Mouse (Mus musculus) myocyte (in vitro differentiated cells): ENCODE measurements around the gene Ttll11. TPM values are rescaled to one million over a fixed set of nuclear protein-coding genes. Genes with fewer than 3 reads are reported as not detected.

Experiments
- H3K27me3 ChIP-seq: one replicate; pipeline ENCODE4 v1.6.1; 2011; ENCODE audit not compliant: control insufficient read depth, insufficient read depth, insufficient read length
- H3K36me3 ChIP-seq: one replicate; pipeline ENCODE4 v1.6.1; 2011; ENCODE audit not compliant: control insufficient read depth, insufficient read depth
- H3K4me2 ChIP-seq: one replicate; pipeline ENCODE4 v1.6.1; 2011; ENCODE audit warnings: low read depth, control low read depth
- H3K4me3 ChIP-seq: one replicate; pipeline ENCODE4 v1.5.1; 2011; ENCODE audit warnings: mild to moderate bottlenecking, control low read depth, moderate library complexity
- H3K79me2 ChIP-seq: one replicate; pipeline ENCODE4 v1.6.1; 2011; ENCODE audit not compliant: control insufficient read depth, insufficient read depth
- H3ac ChIP-seq: one replicate; pipeline ENCODE4 v1.6.1; 2011; ENCODE audit not compliant: control insufficient read depth, insufficient read length
- CEBPB ChIP-seq: IDR thresholded peaks from 2 replicates; pipeline ENCODE4 v1.6.1; 2011; ENCODE audit warnings: mild to moderate bottlenecking, moderate library complexity; ENCODE audit not compliant: poor library complexity, insufficient read depth, severe bottlenecking
- E2F4 ChIP-seq: IDR thresholded peaks from one replicate; pipeline ENCODE4 v1.6.1; 2011; ENCODE audit warnings: mild to moderate bottlenecking, control low read depth, moderate library complexity; ENCODE audit not compliant: insufficient read depth
- MAX ChIP-seq: IDR thresholded peaks from one replicate; pipeline ENCODE4 v1.6.1; 2011; ENCODE audit warnings: low read depth, mild to moderate bottlenecking, control low read depth
- MYOD1 ChIP-seq, 3 experiments: IDR thresholded peaks; one replicate each; pipeline ENCODE4 v1.6.1; 2011; ENCODE audit warnings: control low read depth in 2 of 3, low read depth in 2 of 3, mild to moderate bottlenecking in 2 of 3, moderate library complexity in 1 of 3; ENCODE audit not compliant: insufficient read length in 2 of 3, control insufficient read depth in 1 of 3
- MYOG ChIP-seq, 3 experiments: IDR thresholded peaks; one replicate each; pipeline ENCODE4 v1.6.1; 2011; ENCODE audit warnings: control low read depth in 2 of 3, low read depth in 2 of 3, mild to moderate bottlenecking in 2 of 3; ENCODE audit not compliant: insufficient read length in 2 of 3, control insufficient read depth in 1 of 3, insufficient read depth in 1 of 3
- POLR2A ChIP-seq: IDR thresholded peaks from one replicate; pipeline ENCODE4 v1.6.1; 2011; ENCODE audit warnings: low read depth, mild to moderate bottlenecking, control low read depth, moderate library complexity; ENCODE audit not compliant: insufficient read length
- POLR2AphosphoS2 ChIP-seq: IDR thresholded peaks from one replicate; pipeline ENCODE4 v1.6.1; 2011; ENCODE audit warnings: low read depth, control low read depth; ENCODE audit not compliant: insufficient read length
- REST ChIP-seq: IDR thresholded peaks from one replicate; pipeline ENCODE4 v1.6.1; 2011; ENCODE audit warnings: mild to moderate bottlenecking, control low read depth, moderate library complexity; ENCODE audit not compliant: insufficient read depth, insufficient read length
- SRF ChIP-seq: IDR thresholded peaks from one replicate; pipeline ENCODE4 v1.6.1; 2011; ENCODE audit warnings: low read depth; ENCODE audit not compliant: control insufficient read depth, insufficient read length
- TCF12 ChIP-seq: IDR thresholded peaks from one replicate; pipeline ENCODE4 v1.6.1; 2011; ENCODE audit warnings: mild to moderate bottlenecking, control low read depth; ENCODE audit not compliant: poor library complexity, insufficient read depth, severe bottlenecking
- TCF3 ChIP-seq: IDR thresholded peaks from one replicate; pipeline ENCODE4 v1.6.1; 2011; ENCODE audit warnings: low read depth, control low read depth; ENCODE audit not compliant: insufficient read length
- USF1 ChIP-seq: IDR thresholded peaks from one replicate; pipeline ENCODE4 v1.6.1; 2011; ENCODE audit warnings: low read depth, mild to moderate bottlenecking, control low read depth, moderate library complexity
- polyA plus RNA-seq: library from polyadenylated mRNA; unstranded; fragments of >200 nt; fragmentation: generic; extraction: Trizol; gene quantifications from one replicate; pipeline ENCODE4 v1.2.1, GENCODE M21; 2012; ENCODE audit warnings: missing spikeins

The Ttll11 gene
- polyA plus RNA-seq, 1 experiment = 9.8 TPM

DNA sequence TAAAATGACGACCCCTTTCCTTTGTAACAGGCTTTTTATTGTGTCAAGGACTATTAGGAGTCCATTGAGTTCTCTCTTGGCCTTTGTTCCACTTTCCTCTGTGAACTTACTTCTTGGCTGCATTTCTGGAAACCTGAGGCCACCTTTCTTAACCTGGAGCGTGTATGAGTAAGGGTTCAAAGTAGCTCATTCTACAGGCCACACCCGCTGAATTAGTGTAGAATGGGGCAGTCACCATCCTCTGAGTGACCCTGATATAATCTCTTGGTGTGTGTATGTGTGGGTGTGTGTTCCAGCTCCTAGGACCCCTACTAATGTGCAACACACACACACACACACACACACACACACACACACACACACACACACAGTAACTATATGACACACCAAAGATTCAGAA, 89.1 kb downstream of the Ttll11 start:
- Histone ChIP-seq H3ac (no peak overlapping the region), H3K36me3 (no peaks in the 10 kb centered on the region), H3K4me2 (no peak overlapping the region), H3K27me3 (no peaks in the 10 kb centered on the region), H3K4me3 (no peak overlapping the region), H3K79me2 (no peaks in the 10 kb centered on the region)
- TF ChIP-seq CEBPB (no peak), TCF3 (no peak), POLR2AphosphoS2 (no peak), MAX (no peak), TCF12 (no peak), REST (no peak), POLR2A (no peak), USF1 (no peak), SRF (no peak), MYOD1 (IDR thresholded peaks at IDR 0.05; ENCODE audit: control insufficient read depth in 1 of 3, insufficient read length in 2 of 3, low read depth in 2 of 3) (no peak), E2F4 (no peak), MYOG (IDR thresholded peaks at IDR 0.05; ENCODE audit: control insufficient read depth in 1 of 3, insufficient read depth in 1 of 3, insufficient read length in 2 of 3, low read depth in 2 of 3) (no peak)

GRCm38 (mm10) chr2:35889776-35890175, 89.9 kb downstream of the Ttll11 start:
- Histone ChIP-seq H3K79me2 (no peaks in the 10 kb centered on the region), H3ac (no peak overlapping the region), H3K4me3 (no peak overlapping the region), H3K4me2 (no peak overlapping the region), H3K27me3 (no peaks in the 10 kb centered on the region), H3K36me3 (no peaks in the 10 kb centered on the region)
- no peak for TF ChIP-seq USF1
- no peak for TF ChIP-seq POLR2A
- TF ChIP-seq TCF12 = no peak
- no peak for TF ChIP-seq MYOG (IDR thresholded peaks at IDR 0.05; ENCODE audit: control insufficient read depth in 1 of 3, insufficient read depth in 1 of 3, insufficient read length in 2 of 3, low read depth in 2 of 3)
- no peak for TF ChIP-seq TCF3
- no peak for TF ChIP-seq MAX
- no peak for TF ChIP-seq POLR2AphosphoS2

DNA sequence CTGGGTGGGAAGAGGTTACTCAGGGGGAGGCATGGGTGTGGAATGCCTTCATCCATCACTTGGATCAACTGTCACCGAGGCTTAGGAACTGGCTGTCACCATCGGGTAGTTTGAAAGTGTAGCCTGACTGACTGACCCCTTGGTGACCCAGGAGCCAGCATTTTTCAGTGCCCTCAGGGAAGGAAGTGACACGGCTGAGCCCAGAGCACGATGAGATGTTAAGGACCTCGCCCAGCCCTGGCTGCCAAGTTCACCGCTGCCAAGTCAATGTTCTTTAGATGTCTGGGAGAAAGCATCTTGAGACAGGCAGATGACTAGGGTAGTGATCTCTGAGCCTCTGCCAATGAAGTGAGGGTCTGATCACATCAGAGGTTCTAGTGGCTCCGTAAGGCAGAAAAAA, 95.4 kb downstream of the Ttll11 start:
- Histone ChIP-seq H3K4me3 (no peak overlapping the region), H3K27me3 (no peaks in the 10 kb centered on the region), H3K36me3 (no peaks in the 10 kb centered on the region), H3K79me2 (no peaks in the 10 kb centered on the region), H3ac (no peak overlapping the region), H3K4me2 (no peak overlapping the region)
- no peak for TF ChIP-seq MAX

GRCm38 (mm10) chr2:35882336-35882987, 97.3 kb downstream of the Ttll11 start:
- Histone ChIP-seq H3K27me3 (no peaks in the 10 kb centered on the region), H3K79me2 (no peaks in the 10 kb centered on the region)
- TF ChIP-seq CEBPB = no peak
- TF ChIP-seq MAX = no peak
- no peak for TF ChIP-seq TCF12
- no peak for TF ChIP-seq USF1
- TF ChIP-seq MYOG (IDR thresholded peaks at IDR 0.05; ENCODE audit: control insufficient read depth in 1 of 3, insufficient read depth in 1 of 3, insufficient read length in 2 of 3, low read depth in 2 of 3) = no peak
- TF ChIP-seq SRF = no peak
- no peak for TF ChIP-seq POLR2A
- no peak for TF ChIP-seq TCF3
- no peak for TF ChIP-seq E2F4
- no peak for TF ChIP-seq REST

GRCm38 (mm10) chr2:35881896-35882295, 97.8 kb downstream of the Ttll11 start:
- Histone ChIP-seq H3K4me2 (peak overlapping the region; percentile 47), H3ac (no peak overlapping the region), H3K4me3 (no peak overlapping the region), H3K36me3 (no peaks in the 10 kb centered on the region), H3K79me2 (no peaks in the 10 kb centered on the region), H3K27me3 (no peaks in the 10 kb centered on the region)
- TF ChIP-seq MYOG (IDR thresholded peaks at IDR 0.05; ENCODE audit: control insufficient read depth in 1 of 3, insufficient read depth in 1 of 3, insufficient read length in 2 of 3, low read depth in 2 of 3) (peak in 1 of 3 experiments; percentile 7), POLR2AphosphoS2 (no peak)

More at GRCm38 (mm10) chr2:35882336-35882987, 97.3 kb downstream of the Ttll11 start:
- H3K4me3 ChIP-seq = no peak overlapping the region
- H3K36me3 ChIP-seq = no peaks in the 10 kb centered on the region
- peak overlapping the region; percentile 47 for H3K4me2 ChIP-seq
- H3ac ChIP-seq = no peak overlapping the region

GRCm38 (mm10) chr2:35880362-35880761, 99.4 kb downstream of the Ttll11 start:
- no peak overlapping the region for H3K4me2 ChIP-seq
- H3ac ChIP-seq = no peak overlapping the region
- H3K36me3 ChIP-seq = no peaks in the 10 kb centered on the region
- TF ChIP-seq REST (no peak), MYOG (IDR thresholded peaks at IDR 0.05; ENCODE audit: control insufficient read depth in 1 of 3, insufficient read depth in 1 of 3, insufficient read length in 2 of 3, low read depth in 2 of 3) (no peak), USF1 (no peak), SRF (no peak), E2F4 (no peak), TCF12 (no peak), POLR2A (no peak), MYOD1 (IDR thresholded peaks at IDR 0.05; ENCODE audit: control insufficient read depth in 1 of 3, insufficient read length in 2 of 3, low read depth in 2 of 3) (no peak), POLR2AphosphoS2 (no peak)
- H3K27me3 ChIP-seq = no peaks in the 10 kb centered on the region
- no peak overlapping the region for H3K4me3 ChIP-seq
- no peaks in the 10 kb centered on the region for H3K79me2 ChIP-seq
